Mouse (Mus musculus) gastrocnemius, postnatal 14 days (tissue): ENCODE results near the gene Zar1. TPM values are rescaled to one million over a fixed set of nuclear protein-coding genes. Genes with fewer than 3 reads are reported as not detected.

ENCODE experiments used
- total RNA-seq, 2 experiments: library from RNA; stranded (reverse); gene quantifications; 2 replicates each; pipeline ENCODE4 v1.2.3; 2021

Zar1 gene
- total RNA-seq, 2 experiments from 2014 or later = not detected

Other genes starting within 250 kb of the Zar1 start
- gene Corin, start 76.8 kb downstream of the Zar1 start, total RNA-seq = under 1 TPM; 0.29 to 0.42 TPM
- 1 to 10 TPM; 4.0 to 4.3 TPM for gene Nfxl1, start 21.6 kb downstream of the Zar1 start, total RNA-seq
- not detected for gene Gm5868, start 6.3 kb upstream of the Zar1 start, total RNA-seq
- not detected for gene Cnga1, start 63.0 kb upstream of the Zar1 start, total RNA-seq
- under 1 TPM in 1 of 2 experiments, not detected in 1; 0.41 TPM for gene Nipal1, start 66.5 kb upstream of the Zar1 start, total RNA-seq
- gene Txk, start 171.5 kb upstream of the Zar1 start, total RNA-seq = under 1 TPM in 1 of 2 experiments, not detected in 1; 0.04 TPM